Mouse (Mus musculus): ENCODE data around the gene B020011L13Rik. TPM values are rescaled to one million over a fixed set of nuclear protein-coding genes. Genes with fewer than 3 reads are reported as not detected.

The B020011L13Rik gene
- polyA plus RNA-seq (2012; rRNA removed) = not detected in 2 replicates

DNA sequence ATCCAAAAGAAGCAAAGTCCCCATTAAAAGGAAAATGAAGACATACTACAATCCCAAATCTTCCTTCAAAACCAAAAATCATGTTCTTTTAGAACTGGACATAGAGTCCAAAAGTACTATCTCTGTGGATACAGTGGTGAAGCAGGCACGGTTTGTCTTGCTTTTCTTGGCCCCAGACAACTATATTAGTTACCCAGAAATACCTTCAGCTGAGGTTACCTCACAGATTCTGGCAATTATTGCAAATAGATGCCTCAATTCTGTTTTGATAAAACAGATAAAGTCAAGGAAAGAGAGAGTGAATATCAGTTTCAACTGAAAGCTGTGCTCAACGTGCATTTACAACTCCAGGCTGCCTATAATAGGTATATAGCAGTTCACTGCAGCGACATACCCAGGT lies at the start of gene B020011L13Rik:
Gene B020011L13Rik (plus strand): TSS at position 301 of the 400 bp plus-strand sequence.

DNA sequence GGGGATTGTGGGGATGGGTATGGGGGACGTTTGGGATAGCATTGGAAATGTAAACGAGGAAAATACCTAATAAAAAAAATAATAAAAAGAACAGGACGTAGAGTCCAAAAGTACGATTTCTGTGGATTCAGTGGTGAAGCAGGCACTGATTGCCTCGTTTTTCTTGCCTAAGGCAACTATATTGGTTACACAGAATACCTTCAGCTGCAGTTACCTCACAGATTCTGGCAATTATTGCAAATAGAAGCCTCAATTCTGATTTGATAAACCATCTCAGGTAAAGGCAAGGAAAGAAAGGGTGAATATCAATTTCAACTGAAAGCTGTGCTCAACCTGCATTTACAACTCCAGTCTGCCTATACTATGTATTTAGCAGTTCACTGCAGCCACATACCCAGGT lies 48.8 kb downstream of the B020011L13Rik start, which contains the start of gene Gm28360:
Gene Gm28360 (plus strand): TSS at position 301 of the 400 bp plus-strand sequence.

Other genes starting within 250 kb of the B020011L13Rik start
- not detected in 2 replicates for gene Gm28363, start 84.0 kb upstream of the B020011L13Rik start, polyA plus RNA-seq (2012; rRNA removed)
- gene Gm28360, start 48.9 kb downstream of the B020011L13Rik start, polyA plus RNA-seq (2012; rRNA removed) = not detected in 2 replicates
- gene Gm28168, start 146.9 kb downstream of the B020011L13Rik start, polyA plus RNA-seq (2012; rRNA removed) = not detected in 2 replicates
- gene Gm7145, start 184.8 kb downstream of the B020011L13Rik start, polyA plus RNA-seq (2012; rRNA removed) = not detected in 2 replicates